18 mouse cellular contexts compared by ENCODE assay signal in the genomic region with DNA sequence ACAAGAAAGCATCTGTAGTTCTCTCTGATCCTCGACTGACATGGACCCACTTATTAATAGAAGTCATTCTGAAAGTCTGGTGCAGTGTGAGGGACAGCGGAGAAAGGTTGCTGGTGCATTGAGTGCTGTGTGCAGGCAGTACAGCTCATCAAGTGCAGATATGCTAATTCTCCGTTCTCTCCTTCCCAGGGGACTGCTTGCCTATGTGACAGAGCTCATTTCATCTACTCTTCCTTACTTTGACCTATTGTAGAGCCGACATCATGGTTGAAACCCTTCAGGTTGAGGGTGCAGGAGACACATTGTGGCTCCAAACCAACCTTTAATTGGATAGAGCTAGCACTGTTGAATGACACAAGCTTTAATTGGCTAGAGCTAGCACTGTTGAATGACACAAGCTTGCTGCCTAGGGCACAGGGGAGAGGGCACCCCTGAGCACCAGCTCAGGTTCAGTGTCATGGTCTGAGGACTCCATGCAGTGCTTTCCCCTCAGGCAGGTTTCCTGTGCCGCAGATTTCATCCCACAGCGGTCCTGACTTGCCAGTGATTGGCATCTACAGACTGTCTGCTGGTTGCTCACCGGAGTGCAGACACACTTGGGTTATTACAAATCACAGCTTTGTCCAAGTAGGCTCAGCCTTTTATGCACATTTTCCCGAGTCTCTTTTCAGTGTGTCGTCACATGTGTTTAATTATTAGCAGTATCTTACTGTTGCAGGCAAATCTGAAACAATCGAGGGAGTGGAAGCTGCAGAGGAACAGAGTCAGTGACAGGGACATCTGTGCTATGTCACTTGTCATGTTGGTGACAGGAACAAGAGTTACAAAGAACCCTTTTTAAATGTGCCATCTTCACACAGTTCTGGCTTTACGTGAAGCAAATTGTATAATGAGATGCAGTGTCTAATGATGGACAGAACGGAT.
A peak's percentile ranks its signal among the peaks of the same experiment; 100 is the strongest.
DNase-seq lines count a peak whose midpoint lies in the region; ATAC-seq and TF ChIP-seq lines count a peak whose summit lies in the region.
"Had no signal": no experiment of that assay in that cellular context is flagged by ENCODE, and none has a peak within 500 bp of the region (broad histone marks: within the 10 kb centered on the region; RNA-seq: fewer than 3 reads in every experiment).

No protein-coding gene starts in this region.

- no peak for DNase-seq in heart, postnatal 36 days
- DNase-seq in brain, embryonic 14.5 days (ENCODE audit: low read depth), result peak; percentile 73
- DNase-seq in left cerebral cortex, postnatal 10 days (ENCODE audit: extremely low spot score in 1 of 2, low spot score in 2 of 2), result no peak
- DNase-seq: adrenal gland, adult 8-10 months; cerebellum, adult 9-10 months; kidney, postnatal 25 days; layer of hippocampus, adult 9-11 months; lung, postnatal 36 days; right cerebral cortex, adult 18-20 months; thymus, postnatal 36 days had no signal

- H3K27me3 ChIP-seq in heart, embryonic 14.5 days (ENCODE audit: control insufficient read depth, insufficient read depth, low read length), result no peaks in the 10 kb centered on the region; the same call in 1 of the 2 replicates
- H3K27me3 ChIP-seq in forebrain, embryonic 16.5 days (replicated peaks; ENCODE audit: control insufficient read depth, insufficient read depth, low read length), result no peaks in the 10 kb centered on the region
- H3K27me3 ChIP-seq in midbrain, embryonic 13.5 days, result no peaks in the 10 kb centered on the region
- no peaks in the 10 kb centered on the region for H3K27me3 ChIP-seq in intestine, postnatal 0 days (replicated peaks; ENCODE audit: control insufficient read depth, insufficient read depth, low read length)
- H3K27me3 ChIP-seq: neural tube, embryonic 15.5 days had no signal

- H3K4me3 ChIP-seq in heart, embryonic 14.5 days (ENCODE audit: control insufficient read depth in 1 of 2, insufficient read depth in 1 of 2, low read depth in 1 of 2, low read length in 2 of 2), result no peak overlapping the region
- H3K4me3 ChIP-seq in forebrain, embryonic 16.5 days (replicated peaks; ENCODE audit: low read length), result no peak overlapping the region
- no peak overlapping the region for H3K4me3 ChIP-seq in midbrain, embryonic 13.5 days (replicated peaks)
- H3K4me3 ChIP-seq in intestine, postnatal 0 days (ENCODE audit: low read depth, low read length), result no peak overlapping the region
- H3K4me3 ChIP-seq: erythroblast, embryonic 14.5 days; neural tube, embryonic 15.5 days had no signal

- no peak for TF ChIP-seq POLR2A in brain, embryonic 14.5 days (IDR thresholded peaks at IDR 0.05; ENCODE audit: borderline replicate concordance, extremely low read depth, insufficient read depth, insufficient read length, poor library complexity, severe bottlenecking)

- H3K36me3 ChIP-seq in heart, embryonic 14.5 days (ENCODE audit: control insufficient read depth, insufficient read depth, low read length), result no peaks in the 10 kb centered on the region
- H3K36me3 ChIP-seq in forebrain, embryonic 16.5 days (ENCODE audit: control insufficient read depth, insufficient read depth), result no peaks in the 10 kb centered on the region
- H3K36me3 ChIP-seq in midbrain, embryonic 13.5 days, result 0 out of 2 replicates have a peak, but pooled peaks cover 3% of the 10 kb centered on the region
- H3K36me3 ChIP-seq in intestine, postnatal 0 days (ENCODE audit: control insufficient read depth, insufficient read depth), result no peaks in the 10 kb centered on the region
- H3K36me3 ChIP-seq: G1E; neural tube, embryonic 15.5 days had no signal

- peak; percentile 47; the same call in 1 of the 2 replicates for ATAC-seq in heart, embryonic 14.5 days (ENCODE audit: insufficient number of reproducible peaks, insufficient read depth, low FRiP score, low read depth)
- peak; percentile 54 for ATAC-seq in forebrain, embryonic 16.5 days
- peak; percentile 80 for ATAC-seq in midbrain, embryonic 13.5 days
- no peak for ATAC-seq in intestine, postnatal 0 days
- no peak for ATAC-seq in erythroblast, adult 5-6 weeks (replicated peaks; ENCODE audit: low FRiP score, poor library complexity, severe bottlenecking)

- 26% methylated on average over 12 of the region's 12 CpGs for WGBS in heart, embryonic 14.5 days
- 31% methylated on average over 12 of the region's 12 CpGs for WGBS in forebrain, embryonic 16.5 days
- WGBS in midbrain, embryonic 13.5 days, result 62% methylated on average over 12 of the region's 12 CpGs
- WGBS in intestine, postnatal 0 days, result 77% methylated on average over 12 of the region's 12 CpGs

- H3K27ac ChIP-seq in heart, embryonic 14.5 days (replicated peaks in 1 of 2; ENCODE audit: control insufficient read depth in 1 of 2, insufficient read depth in 1 of 2, low read depth in 2 of 2, low read length in 2 of 2), result peak overlapping the region in 1 of 2 experiments; percentile 9; a peak in 3 of 4 replicates
- H3K27ac ChIP-seq in forebrain, embryonic 16.5 days (ENCODE audit: low read length), result peak overlapping the region; percentile 85
- peak overlapping the region; percentile 54 for H3K27ac ChIP-seq in midbrain, embryonic 13.5 days
- no peak overlapping the region for H3K27ac ChIP-seq in intestine, postnatal 0 days (ENCODE audit: low read depth, low read length)
- H3K27ac ChIP-seq: neural tube, embryonic 15.5 days had no signal

- no peak for TF ChIP-seq CTCF in brain, embryonic 14.5 days (IDR thresholded peaks at IDR 0.05; ENCODE audit: borderline replicate concordance, extremely low read depth, insufficient read depth, insufficient read length)
- TF ChIP-seq CTCF in intestine, postnatal 0 days (IDR thresholded peaks at IDR 0.05; ENCODE audit: low read depth), result no peak

- intact Hi-C loops in heart, postnatal 36 days (cut with DNase I), result no loop called here
- intact Hi-C loops in left cerebral cortex, postnatal 10 days (cut with DNase I), result no loop called here

- H3K4me1 ChIP-seq in heart, embryonic 14.5 days (ENCODE audit: control insufficient read depth in 2 of 2, insufficient read depth in 2 of 2, low read length in 2 of 2), result peaks cover 6 to 13% of the 10 kb centered on the region in 2 experiments; a peak in 2 of 4 replicates
- peaks cover 14% of the 10 kb centered on the region for H3K4me1 ChIP-seq in forebrain, embryonic 16.5 days (replicated peaks; ENCODE audit: control insufficient read depth, insufficient read depth, low read length)
- H3K4me1 ChIP-seq in midbrain, embryonic 13.5 days (replicated peaks), result peaks cover 20% of the 10 kb centered on the region
- no peaks in the 10 kb centered on the region for H3K4me1 ChIP-seq in intestine, postnatal 0 days (replicated peaks; ENCODE audit: control insufficient read depth, insufficient read depth, low read length)

- no peak overlapping the region for H3K4me2 ChIP-seq in heart, embryonic 14.5 days (ENCODE audit: low read length)
- H3K4me2 ChIP-seq in forebrain, embryonic 16.5 days (ENCODE audit: low read length), result no peak overlapping the region
- H3K4me2 ChIP-seq in midbrain, embryonic 13.5 days (replicated peaks), result no peak overlapping the region
- no peak overlapping the region for H3K4me2 ChIP-seq in intestine, postnatal 0 days (replicated peaks; ENCODE audit: low read depth)
- H3K4me2 ChIP-seq: neural tube, embryonic 15.5 days had no signal

- no peak overlapping the region for H3K9ac ChIP-seq in heart, embryonic 14.5 days (ENCODE audit: low read length)
- H3K9ac ChIP-seq in forebrain, embryonic 16.5 days (replicated peaks; ENCODE audit: low read depth, low read length), result no peak overlapping the region
- H3K9ac ChIP-seq in midbrain, embryonic 13.5 days (replicated peaks), result no peak overlapping the region
- no peak overlapping the region for H3K9ac ChIP-seq in intestine, postnatal 0 days (ENCODE audit: low read depth, low read length)
- H3K9ac ChIP-seq: neural tube, embryonic 15.5 days had no signal

- H3K9me3 ChIP-seq in heart, embryonic 14.5 days (ENCODE audit: control insufficient read depth, low read length), result no peaks in the 10 kb centered on the region
- no peaks in the 10 kb centered on the region for H3K9me3 ChIP-seq in forebrain, embryonic 16.5 days (ENCODE audit: control insufficient read depth, low read length)
- H3K9me3 ChIP-seq in midbrain, embryonic 13.5 days, result no peaks in the 10 kb centered on the region
- H3K9me3 ChIP-seq in intestine, postnatal 0 days (ENCODE audit: control insufficient read depth), result no peaks in the 10 kb centered on the region
- H3K9me3 ChIP-seq: G1E; neural tube, embryonic 15.5 days had no signal

Comparison
In these comparisons a context has a peak if more than half of its experiments do, and no peak if none do; other contexts are left out.
1. ATAC-seq: peak in heart, embryonic 14.5 days (single experiment), forebrain, embryonic 16.5 days (single experiment) and midbrain, embryonic 13.5 days (single experiment); none in intestine, postnatal 0 days (single experiment) and erythroblast, adult 5-6 weeks (single experiment).